Mouse (Mus musculus): ENCODE measurements around the gene Rabgef1. TPM values are rescaled to one million over a fixed set of nuclear protein-coding genes. Genes with fewer than 3 reads are reported as not detected.

Gene Rabgef1
- polyA plus RNA-seq, 1 experiment from 2014 or later, result 22.0 TPM

DNA sequence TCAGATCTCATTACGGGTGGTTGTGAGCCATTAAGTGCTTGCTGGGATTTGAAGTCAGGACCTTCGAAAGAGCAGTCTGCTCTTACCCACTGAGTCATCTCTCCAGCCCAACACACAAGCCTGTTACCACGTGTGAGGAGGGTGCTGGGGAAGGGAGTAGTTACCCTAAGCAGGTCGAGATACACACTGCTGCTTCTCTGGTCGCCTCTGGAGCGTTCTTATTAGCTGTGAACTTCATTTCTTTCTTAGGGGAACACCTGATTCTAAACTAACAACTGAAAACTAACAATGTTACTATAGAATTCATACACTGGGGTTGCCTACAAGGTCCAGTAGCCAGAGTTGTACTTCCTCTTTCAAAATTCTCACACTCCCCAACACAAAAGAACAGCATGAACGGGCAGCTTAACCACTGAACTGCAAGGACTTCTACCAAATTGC lies 11.8 kb upstream of the Rabgef1 start:
- Histone ChIP-seq H3K27ac (ENCODE audit: low read depth, low read length) (no peak overlapping the region), H3K27me3 (ENCODE audit: control insufficient read depth, insufficient read depth, low read length) (peaks cover 3% of the 10 kb centered on the region; the same call in 1 of the 2 replicates), H3K4me1 (ENCODE audit: control insufficient read depth, insufficient read depth, low read length) (peaks cover 7% of the 10 kb centered on the region; the same call in 1 of the 2 replicates), H3K9ac (ENCODE audit: low read depth, low read length) (no peak overlapping the region), H3K4me2 (no peak overlapping the region), H3K36me3 (ENCODE audit: control insufficient read depth, insufficient read depth, low read length) (no peaks in the 10 kb centered on the region), H3K4me3 (ENCODE audit: low read depth, low read length) (no peak overlapping the region), H3K9me3 (replicated peaks; ENCODE audit: control insufficient read depth, low read length) (no peaks in the 10 kb centered on the region)
- 59% methylated on average over 7 of the region's 7 CpGs for WGBS (ENCODE audit: insufficient replicate concordance)
- ATAC-seq (replicated peaks; ENCODE audit: insufficient number of reproducible peaks, low FRiP score, low TSS enrichment), result no peak

DNA sequence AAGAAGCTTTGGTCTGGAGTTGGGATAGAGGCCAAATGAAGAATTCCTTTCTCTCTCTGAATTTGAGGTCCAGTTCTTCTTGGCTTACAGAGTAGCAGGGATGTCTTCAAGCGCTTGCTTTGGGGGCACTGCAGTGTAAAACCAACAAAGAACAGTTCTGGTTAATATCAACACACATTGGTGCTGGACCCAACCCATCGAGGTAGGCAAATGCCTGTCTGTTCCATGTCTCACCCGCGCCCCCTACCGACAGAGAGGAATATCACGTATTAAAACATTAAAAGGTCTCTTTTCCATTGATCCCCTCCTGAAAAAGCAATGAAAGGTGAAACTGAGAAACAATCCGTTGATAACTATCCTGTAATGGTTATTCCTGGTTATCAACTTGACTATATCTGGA lies 7.9 kb upstream of the Rabgef1 start:
- Histone ChIP-seq H3K36me3 (ENCODE audit: control insufficient read depth, insufficient read depth, low read length) (no peaks in the 10 kb centered on the region), H3K9me3 (replicated peaks; ENCODE audit: control insufficient read depth, low read length) (no peaks in the 10 kb centered on the region), H3K4me2 (no peak overlapping the region), H3K27me3 (ENCODE audit: control insufficient read depth, insufficient read depth, low read length) (peaks cover 3% of the 10 kb centered on the region; the same call in 1 of the 2 replicates), H3K27ac (ENCODE audit: low read depth, low read length) (no peak overlapping the region), H3K4me3 (ENCODE audit: low read depth, low read length) (no peak overlapping the region), H3K9ac (ENCODE audit: low read depth, low read length) (no peak overlapping the region), H3K4me1 (ENCODE audit: control insufficient read depth, insufficient read depth, low read length) (no peaks in the 10 kb centered on the region)
- WGBS (ENCODE audit: insufficient replicate concordance), result 3% methylated on average over 7 of the region's 7 CpGs
- ATAC-seq (replicated peaks; ENCODE audit: insufficient number of reproducible peaks, low FRiP score, low TSS enrichment), result no peak

DNA sequence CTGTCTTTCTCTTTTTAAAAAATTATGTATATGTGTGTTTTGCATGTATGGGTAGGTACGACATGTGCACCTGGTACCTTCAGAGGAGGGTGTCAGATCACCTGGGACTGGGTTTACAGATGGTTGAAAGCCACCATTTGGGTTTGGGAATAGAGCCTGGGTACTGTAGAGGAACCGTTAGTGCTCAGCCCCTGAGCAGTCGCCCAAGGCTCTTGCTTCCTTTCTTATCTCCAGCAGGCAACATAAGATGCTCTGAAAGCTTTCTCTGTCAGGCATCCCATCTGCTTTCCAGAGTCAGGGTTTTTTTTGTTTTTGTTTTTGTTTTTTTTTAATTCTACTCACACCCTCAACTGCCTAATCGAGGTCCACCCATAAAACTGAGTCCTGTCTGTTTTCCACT lies 6.4 kb upstream of the Rabgef1 start:
- 73% methylated on average over 4 of the region's 4 CpGs for WGBS (ENCODE audit: insufficient replicate concordance)
- Histone ChIP-seq H3K4me2 (no peak overlapping the region), H3K9ac (ENCODE audit: low read depth, low read length) (no peak overlapping the region), H3K36me3 (ENCODE audit: control insufficient read depth, insufficient read depth, low read length) (no peaks in the 10 kb centered on the region), H3K4me3 (ENCODE audit: low read depth, low read length) (no peak overlapping the region), H3K27me3 (ENCODE audit: control insufficient read depth, insufficient read depth, low read length) (peaks cover 3% of the 10 kb centered on the region; the same call in 1 of the 2 replicates), H3K27ac (ENCODE audit: low read depth, low read length) (no peak overlapping the region), H3K4me1 (ENCODE audit: control insufficient read depth, insufficient read depth, low read length) (no peaks in the 10 kb centered on the region), H3K9me3 (replicated peaks; ENCODE audit: control insufficient read depth, low read length) (no peaks in the 10 kb centered on the region)
- ATAC-seq (replicated peaks; ENCODE audit: insufficient number of reproducible peaks, low FRiP score, low TSS enrichment), result no peak

DNA sequence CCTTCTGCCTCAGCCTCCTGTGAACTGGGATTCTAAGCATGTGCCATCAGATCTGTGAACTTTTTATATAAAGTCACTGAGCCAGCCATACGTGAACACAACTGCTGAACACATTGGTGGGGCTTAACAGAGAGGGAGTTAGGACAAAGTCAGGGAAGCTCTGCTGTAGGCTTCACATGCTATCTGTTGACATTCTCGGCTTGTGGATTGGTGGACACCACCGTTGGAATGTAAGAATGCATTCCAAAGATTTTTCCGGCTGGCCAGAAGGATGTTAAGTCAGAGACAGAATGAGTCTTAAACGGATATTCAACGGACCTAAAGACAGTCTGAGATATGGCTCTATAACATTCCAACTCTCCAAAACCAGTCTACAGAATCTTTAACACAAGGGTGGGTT lies 2.5 kb upstream of the Rabgef1 start:
- peaks cover 3% of the 10 kb centered on the region; the same call in 1 of the 2 replicates for H3K27me3 ChIP-seq (ENCODE audit: control insufficient read depth, insufficient read depth, low read length)
- no peaks in the 10 kb centered on the region for H3K9me3 ChIP-seq (replicated peaks; ENCODE audit: control insufficient read depth, low read length)
- no peak overlapping the region for H3K4me2 ChIP-seq
- no peak overlapping the region for H3K27ac ChIP-seq (ENCODE audit: low read depth, low read length)
- ATAC-seq (replicated peaks; ENCODE audit: insufficient number of reproducible peaks, low FRiP score, low TSS enrichment), result no peak
- H3K36me3 ChIP-seq (ENCODE audit: control insufficient read depth, insufficient read depth, low read length), result no peaks in the 10 kb centered on the region
- H3K4me1 ChIP-seq (ENCODE audit: control insufficient read depth, insufficient read depth, low read length), result peaks cover 15% of the 10 kb centered on the region
- no peak overlapping the region for H3K4me3 ChIP-seq (ENCODE audit: low read depth, low read length)
- WGBS (ENCODE audit: insufficient replicate concordance), result 33% methylated on average over 6 of the region's 6 CpGs
- H3K9ac ChIP-seq (ENCODE audit: low read depth, low read length), result no peak overlapping the region

DNA sequence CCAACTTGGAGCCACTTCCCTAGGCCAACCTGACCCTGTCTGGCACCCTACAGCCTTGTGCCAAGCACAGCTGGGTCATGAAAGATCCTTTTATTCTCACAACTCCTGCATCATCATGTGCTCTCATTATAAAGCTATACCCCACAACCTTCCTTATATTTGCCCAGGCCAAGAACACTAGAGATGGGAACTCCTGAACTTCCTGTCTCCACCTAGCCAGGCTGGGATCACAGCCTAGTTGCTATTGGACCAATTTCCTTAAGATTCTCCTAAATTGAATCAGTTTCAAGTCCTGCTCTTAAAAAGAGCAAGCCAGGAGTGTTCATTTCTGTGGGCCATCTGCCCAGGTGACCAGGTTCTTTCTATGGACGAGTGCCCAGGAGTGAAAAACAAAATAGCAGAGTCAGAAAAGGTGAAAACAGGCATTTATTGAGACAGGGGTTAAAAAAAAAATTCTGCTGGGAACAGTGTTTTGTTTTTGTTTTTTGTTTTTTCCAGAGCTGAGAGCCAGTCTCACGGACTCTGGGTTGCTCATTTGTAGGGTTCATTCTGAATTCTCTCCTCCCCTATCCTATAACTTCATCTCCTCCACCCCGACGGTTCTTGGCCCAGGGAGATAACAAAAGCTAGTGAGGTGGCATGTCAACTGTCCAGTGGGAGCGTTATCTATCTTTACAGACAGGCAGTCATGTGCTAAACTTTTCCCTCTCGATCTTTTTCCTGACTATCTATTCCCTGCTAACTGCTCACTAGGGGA lies 754 bp upstream of the Rabgef1 start:
- peak overlapping the region; percentile 77 for H3K9ac ChIP-seq (ENCODE audit: low read depth, low read length)
- no peaks in the 10 kb centered on the region for H3K9me3 ChIP-seq (replicated peaks; ENCODE audit: control insufficient read depth, low read length)
- WGBS (ENCODE audit: insufficient replicate concordance), result 8% methylated on average over 6 of the region's 6 CpGs
- peak; percentile 84 for ATAC-seq (replicated peaks; ENCODE audit: insufficient number of reproducible peaks, low FRiP score, low TSS enrichment)
- H3K27ac ChIP-seq (ENCODE audit: low read depth, low read length), result peak overlapping the region; percentile 97
- no peaks in the 10 kb centered on the region for H3K27me3 ChIP-seq (ENCODE audit: control insufficient read depth, insufficient read depth, low read length)
- H3K36me3 ChIP-seq (ENCODE audit: control insufficient read depth, insufficient read depth, low read length), result no peaks in the 10 kb centered on the region
- H3K4me1 ChIP-seq (ENCODE audit: control insufficient read depth, insufficient read depth, low read length), result peaks cover 15% of the 10 kb centered on the region
- peak overlapping the region; percentile 93 for H3K4me3 ChIP-seq (ENCODE audit: low read depth, low read length)
- H3K4me2 ChIP-seq, result peak overlapping the region; percentile 77

DNA sequence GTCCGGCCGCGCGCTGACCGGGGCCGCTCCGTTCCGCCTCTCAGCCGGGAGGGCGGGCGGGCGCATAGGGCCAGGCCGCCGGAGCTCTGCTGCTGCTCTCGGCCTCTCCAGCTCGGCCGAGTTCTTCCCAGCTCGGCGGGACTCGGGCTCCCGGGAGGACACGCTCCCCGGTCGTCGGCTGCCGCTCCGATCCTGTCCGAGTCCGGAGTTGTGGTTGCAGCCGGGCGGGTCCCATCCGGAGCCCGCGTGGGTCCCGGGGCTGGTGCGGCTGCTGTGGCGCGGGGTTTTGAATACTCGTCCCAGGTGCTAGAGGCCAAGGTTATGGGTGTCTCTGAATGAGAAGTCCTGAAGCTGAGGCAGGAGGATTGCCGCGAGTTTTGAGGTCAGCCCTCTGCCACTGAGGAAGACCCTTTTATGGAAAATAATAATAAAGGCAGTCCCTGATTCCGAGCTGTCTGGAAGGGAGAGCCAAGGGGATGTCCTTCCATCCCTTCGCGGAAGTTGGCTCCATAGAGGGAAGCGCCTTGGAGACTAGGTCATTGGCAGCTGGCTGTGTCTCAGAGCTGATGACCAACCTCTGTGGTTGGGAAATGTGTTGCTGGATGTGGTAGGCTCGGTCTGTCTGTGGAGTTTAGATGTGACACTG lies 481 bp downstream of the Rabgef1 start:
- Histone ChIP-seq H3K27me3 (ENCODE audit: control insufficient read depth, insufficient read depth, low read length) (no peaks in the 10 kb centered on the region), H3K9ac (ENCODE audit: low read depth, low read length) (peak overlapping the region; percentile 77), H3K4me1 (ENCODE audit: control insufficient read depth, insufficient read depth, low read length) (peaks cover 15% of the 10 kb centered on the region), H3K27ac (ENCODE audit: low read depth, low read length) (peak overlapping the region; percentile 97), H3K4me3 (ENCODE audit: low read depth, low read length) (peak overlapping the region; percentile 93), H3K4me2 (peak overlapping the region; percentile 77), H3K36me3 (ENCODE audit: control insufficient read depth, insufficient read depth, low read length) (no peaks in the 10 kb centered on the region), H3K9me3 (replicated peaks; ENCODE audit: control insufficient read depth, low read length) (no peaks in the 10 kb centered on the region)
- no peak; the same call in 1 of the 2 replicates for ATAC-seq (replicated peaks; ENCODE audit: insufficient number of reproducible peaks, low FRiP score, low TSS enrichment)
- WGBS (ENCODE audit: insufficient replicate concordance), result under 1% methylated on average over 46 of the region's 46 CpGs

DNA sequence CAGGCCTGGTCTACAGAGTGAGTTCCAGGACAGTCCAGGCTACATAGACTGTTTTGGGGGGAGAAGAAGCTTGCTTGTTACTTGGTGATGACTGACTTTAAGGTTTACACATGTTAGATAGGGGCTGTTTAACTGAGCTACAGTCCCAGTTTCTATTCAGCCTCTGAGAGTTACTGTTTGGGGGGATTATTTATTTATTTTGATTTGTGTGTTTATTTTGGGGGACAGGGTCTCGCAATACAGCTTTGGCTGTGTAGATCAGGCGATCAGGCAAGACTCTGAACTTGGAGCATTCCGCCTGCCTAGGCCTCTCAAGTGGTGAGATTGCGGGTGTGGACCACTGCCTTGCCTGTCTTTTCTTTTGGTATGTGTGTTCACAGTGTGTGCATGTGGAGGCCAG lies 1.4 kb downstream of the Rabgef1 start:
- no peaks in the 10 kb centered on the region for H3K27me3 ChIP-seq (ENCODE audit: control insufficient read depth, insufficient read depth, low read length)
- H3K4me3 ChIP-seq (ENCODE audit: low read depth, low read length), result peak overlapping the region; percentile 93
- H3K9ac ChIP-seq (ENCODE audit: low read depth, low read length), result peak overlapping the region; percentile 0
- H3K9me3 ChIP-seq (replicated peaks; ENCODE audit: control insufficient read depth, low read length), result no peaks in the 10 kb centered on the region
- H3K36me3 ChIP-seq (ENCODE audit: control insufficient read depth, insufficient read depth, low read length), result no peaks in the 10 kb centered on the region
- peaks cover 17% of the 10 kb centered on the region for H3K4me1 ChIP-seq (ENCODE audit: control insufficient read depth, insufficient read depth, low read length)
- H3K27ac ChIP-seq (ENCODE audit: low read depth, low read length), result no peak overlapping the region
- peak overlapping the region; percentile 77 for H3K4me2 ChIP-seq
- no peak for ATAC-seq (replicated peaks; ENCODE audit: insufficient number of reproducible peaks, low FRiP score, low TSS enrichment)
- 69% methylated on average over 4 of the region's 4 CpGs for WGBS (ENCODE audit: insufficient replicate concordance)

DNA sequence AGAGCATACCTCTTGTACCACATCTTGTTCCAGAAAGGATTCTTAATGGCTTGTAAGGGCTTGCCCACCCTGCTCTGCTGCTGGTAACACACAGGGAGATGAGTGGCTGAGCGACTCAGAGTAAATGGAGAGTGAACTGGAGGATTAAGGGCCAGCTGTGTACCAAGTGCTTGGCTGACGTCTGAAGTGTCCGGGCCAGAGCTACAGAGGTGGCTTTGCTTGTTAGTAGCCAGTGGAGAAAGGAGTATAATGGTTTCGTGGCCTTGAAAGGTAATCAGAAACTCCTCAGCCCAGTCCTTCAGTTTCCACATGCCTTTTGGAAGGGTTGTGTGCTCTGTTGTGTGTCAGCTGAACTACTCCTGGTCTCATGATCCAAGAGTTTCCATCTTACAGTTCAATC lies 6.3 kb downstream of the Rabgef1 start:
- Histone ChIP-seq H3K9me3 (replicated peaks; ENCODE audit: control insufficient read depth, low read length) (no peaks in the 10 kb centered on the region), H3K4me2 (no peak overlapping the region), H3K27me3 (ENCODE audit: control insufficient read depth, insufficient read depth, low read length) (no peaks in the 10 kb centered on the region), H3K4me1 (ENCODE audit: control insufficient read depth, insufficient read depth, low read length) (peaks cover 18% of the 10 kb centered on the region), H3K27ac (ENCODE audit: low read depth, low read length) (no peak overlapping the region), H3K9ac (ENCODE audit: low read depth, low read length) (no peak overlapping the region), H3K36me3 (ENCODE audit: control insufficient read depth, insufficient read depth, low read length) (no peaks in the 10 kb centered on the region), H3K4me3 (ENCODE audit: low read depth, low read length) (no peak overlapping the region)
- WGBS (ENCODE audit: insufficient replicate concordance), result 49% methylated on average over 4 of the region's 4 CpGs
- ATAC-seq (replicated peaks; ENCODE audit: insufficient number of reproducible peaks, low FRiP score, low TSS enrichment), result no peak

Data from heart, embryonic 11.5 days (tissue).